Mouse (Mus musculus) retina, embryonic 14.5 days (tissue): ENCODE results near the gene Gm27027.

Source experiments
- DNase-seq: peaks from one replicate; pipeline ENCODE4 v3.0.0-alpha.2; 2015; ENCODE audit warnings: low spot score

The Gm27027 gene

GRCm38 (mm10) chr2:93928866-93929265 lies 67.3 kb downstream of the Gm27027 start:
- no peak for DNase-seq

GRCm38 (mm10) chr2:93927701-93928437 lies 68.3 kb downstream of the Gm27027 start:
- no peak for DNase-seq

- DNase-seq: no peak
Observed at GRCm38 (mm10) chr2:93926141-93926540, 70.0 kb downstream of the Gm27027 start.

GRCm38 (mm10) chr2:93919093-93919492 lies 77.1 kb downstream of the Gm27027 start:
- DNase-seq: no peak

GRCm38 (mm10) chr2:93913552-93913951 lies 82.6 kb downstream of the Gm27027 start:
- no peak for DNase-seq

GRCm38 (mm10) chr2:93911942-93912341 lies 84.2 kb downstream of the Gm27027 start:
- DNase-seq: no peak

GRCm38 (mm10) chr2:93909716-93910115 lies 86.4 kb downstream of the Gm27027 start:
- DNase-seq: no peak

- peak; percentile 27 for DNase-seq
Observed at GRCm38 (mm10) chr2:93907519-93908294, 88.4 kb downstream of the Gm27027 start.
